Mouse (Mus musculus) lung, postnatal 25 days (tissue): ENCODE measurements around the gene Ppm1b.

Experiments used
- DNase-seq: peaks from one replicate; pipeline ENCODE4 v3.0.0; 2022; ENCODE audit warnings: low spot score

The Ppm1b gene

GRCm38 (mm10) chr17:85024237-85024636 is 67.7 kb downstream of the Ppm1b start:
- DNase-seq: no peak

- DNase-seq: no peak
These were observed 68.6 kb downstream of the Ppm1b start for GRCm38 (mm10) chr17:85025151-85025550.

- no peak for DNase-seq
These were observed 69.9 kb downstream of the Ppm1b start for GRCm38 (mm10) chr17:85026436-85026835.

GRCm38 (mm10) chr17:85027247-85027646 is 70.7 kb downstream of the Ppm1b start:
- no peak for DNase-seq

- DNase-seq: no peak
These were observed 71.7 kb downstream of the Ppm1b start, which contains the start of gene Slc3a1 for GRCm38 (mm10) chr17:85028093-85028739. TSS of gene Slc3a1 (plus strand) at chr17:85028376.

GRCm38 (mm10) chr17:85028797-85029196 is 72.3 kb downstream of the Ppm1b start:
- no peak for DNase-seq

- DNase-seq: no peak
These were observed 74.1 kb downstream of the Ppm1b start for GRCm38 (mm10) chr17:85030651-85031050.

- DNase-seq: no peak
These were observed 76.5 kb downstream of the Ppm1b start for GRCm38 (mm10) chr17:85033087-85033486.

GRCm38 (mm10) chr17:85034068-85034467 is 77.5 kb downstream of the Ppm1b start:
- DNase-seq: no peak

GRCm38 (mm10) chr17:85037855-85038254 is 81.3 kb downstream of the Ppm1b start:
- DNase-seq: no peak

- no peak for DNase-seq
These were observed 81.8 kb downstream of the Ppm1b start for GRCm38 (mm10) chr17:85038311-85038710.

GRCm38 (mm10) chr17:85038761-85039160 is 82.2 kb downstream of the Ppm1b start:
- no peak for DNase-seq

- no peak for DNase-seq
These were observed 84.4 kb downstream of the Ppm1b start for GRCm38 (mm10) chr17:85040913-85041312.

- no peak for DNase-seq
These were observed 85.9 kb downstream of the Ppm1b start for GRCm38 (mm10) chr17:85042419-85042818.

- DNase-seq: no peak
These were observed 86.9 kb downstream of the Ppm1b start for GRCm38 (mm10) chr17:85043404-85043816.

GRCm38 (mm10) chr17:85044466-85044865 is 87.9 kb downstream of the Ppm1b start:
- no peak for DNase-seq

- DNase-seq: no peak
These were observed 88.6 kb downstream of the Ppm1b start for GRCm38 (mm10) chr17:85045160-85045559.

- no peak for DNase-seq
These were observed 91.8 kb downstream of the Ppm1b start for GRCm38 (mm10) chr17:85048379-85048778.

- no peak for DNase-seq
These were observed 101.7 kb downstream of the Ppm1b start for GRCm38 (mm10) chr17:85058276-85058675.

GRCm38 (mm10) chr17:85059136-85059535 is 102.6 kb downstream of the Ppm1b start:
- DNase-seq: no peak

- no peak for DNase-seq
These were observed 107.0 kb downstream of the Ppm1b start for GRCm38 (mm10) chr17:85063560-85063959.

GRCm38 (mm10) chr17:85067331-85067730 is 110.8 kb downstream of the Ppm1b start:
- DNase-seq: no peak

GRCm38 (mm10) chr17:85070658-85071057 is 114.1 kb downstream of the Ppm1b start:
- DNase-seq: no peak

GRCm38 (mm10) chr17:85071088-85071775 is 114.7 kb downstream of the Ppm1b start:
- no peak for DNase-seq
